Mouse (Mus musculus) liver, postnatal 0 days (tissue): ENCODE measurements around the gene AI661453.

Experiments used
- CTCF ChIP-seq: sonication (generic); IDR thresholded peaks from 2 replicates; pipeline ENCODE4 v1.5.1; 2016; ENCODE audit warnings: antibody characterized with exemption, low read depth
- EP300 ChIP-seq: IDR thresholded peaks from 2 replicates; pipeline ENCODE4 v1.6.1; 2016; ENCODE audit warnings: antibody characterized with exemption, low read depth, mild to moderate bottlenecking

DNA sequence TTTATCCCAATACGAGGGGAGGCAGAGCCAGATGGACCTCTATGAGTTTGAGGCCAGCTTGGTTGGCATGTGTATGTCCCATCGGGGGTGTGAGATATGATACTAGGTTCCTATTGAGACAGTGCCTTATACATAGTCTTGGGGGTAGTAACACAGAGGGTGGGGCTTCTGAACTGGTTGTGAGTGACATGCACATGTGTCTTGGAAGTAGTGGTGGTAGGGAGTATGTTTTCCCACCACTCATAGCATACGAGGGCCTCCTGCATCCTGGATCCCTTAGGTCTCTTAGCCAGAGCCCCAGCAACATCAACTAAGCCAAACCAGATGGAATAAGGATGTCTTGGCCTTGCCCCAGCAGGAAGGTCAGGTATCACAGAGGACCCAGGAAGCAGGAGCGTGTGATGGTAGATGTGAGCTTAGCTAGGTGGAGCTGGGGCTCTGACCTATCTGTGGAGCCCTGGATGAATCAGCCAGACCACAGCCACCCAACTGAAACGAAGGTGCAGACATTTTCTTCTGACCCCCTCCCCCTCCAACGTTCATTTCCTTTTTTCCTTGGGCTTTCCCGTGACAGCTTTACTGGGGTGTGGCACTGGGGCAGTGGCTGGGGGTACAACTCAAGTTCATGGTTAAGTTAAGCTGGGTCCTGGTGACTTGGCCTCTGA is 78.9 kb downstream of the AI661453 start:
- TF ChIP-seq CTCF = no peak
- no peak for TF ChIP-seq EP300
